Mouse (Mus musculus) inflammation-experienced regulatory T-cells, adult 6 months (primary cell): ENCODE results near the gene Olfr1303. TPM values are rescaled to one million over a fixed set of nuclear protein-coding genes. Genes with fewer than 3 reads are reported as not detected.

ENCODE experiments used
- ATAC-seq: one replicate; pipeline ENCODE4 v1.8.0; 2017
- polyA plus RNA-seq, 3 experiments: library from polyadenylated mRNA; unstranded; fragments of 100-300 nt; shearing (Covaris generic); gene quantifications; one replicate each; pipeline ENCODE4 v1.2.1; 2017

Olfr1303 gene
- not detected for polyA plus RNA-seq

GRCm38 (mm10) chr2:111820240-111820639 is at the start of gene Olfr1303:
Olfr1303 (minus strand) TSS chr2:111820340.
- no peak for ATAC-seq

- no peak for ATAC-seq
These were observed 7.2 kb downstream of the Olfr1303 start for GRCm38 (mm10) chr2:111812936-111813335.

GRCm38 (mm10) chr2:111777129-111777528 is 43.0 kb downstream of the Olfr1303 start, which contains the start of gene Olfr1302:
Olfr1302 (plus strand) TSS chr2:111777429.
- no peak for ATAC-seq

Other genes with a start within 250 kb of the Olfr1303 start
- not detected for gene Olfr1297, start 193.8 kb downstream of the Olfr1303 start, polyA plus RNA-seq
- not detected for gene Olfr1298, start 171.1 kb downstream of the Olfr1303 start, polyA plus RNA-seq
- gene Olfr1299, start 158.9 kb downstream of the Olfr1303 start, polyA plus RNA-seq, result not detected
- gene Olfr1301, start 69.3 kb downstream of the Olfr1303 start, polyA plus RNA-seq, result not detected
- not detected for gene Olfr1302, start 42.9 kb downstream of the Olfr1303 start, polyA plus RNA-seq
- gene Olfr1305, start 56.8 kb upstream of the Olfr1303 start, polyA plus RNA-seq, result not detected
- gene Olfr1306, start 95.9 kb upstream of the Olfr1303 start, polyA plus RNA-seq, result under 1 TPM in 1 of 3 experiments, not detected in 2; 0.19 TPM
- gene Olfr1307, start 129.1 kb upstream of the Olfr1303 start, polyA plus RNA-seq, result under 1 TPM in 2 of 3 experiments, not detected in 1; 0.05 TPM
- gene Olfr1308, start 144.6 kb upstream of the Olfr1303 start, polyA plus RNA-seq, result not detected
- gene Olfr1309, start 169.9 kb upstream of the Olfr1303 start, polyA plus RNA-seq, result not detected
- gene Olfr1310, start 192.4 kb upstream of the Olfr1303 start, polyA plus RNA-seq, result under 1 TPM in 1 of 3 experiments, not detected in 2; 0.09 TPM
- gene Olfr1311, start 204.1 kb upstream of the Olfr1303 start, polyA plus RNA-seq, result not detected
- gene Olfr1312, start 229.9 kb upstream of the Olfr1303 start, polyA plus RNA-seq, result not detected